Mouse (Mus musculus): Measurements from ENCODE around the gene Gemin4. TPM values are rescaled to one million over a fixed set of nuclear protein-coding genes. Genes with fewer than 3 reads are reported as not detected.
"Not testable (repeated sequence)": the region's sequence is repeated elsewhere in the genome, so short reads cannot be mapped to it uniquely, and the experiment has no call there.

Gemin4 gene
- polyA plus RNA-seq, 1 experiment from 2014 or later, result 31.8 TPM

- H3K9me3 ChIP-seq (ENCODE audit: control insufficient read depth, low read depth, low read length), result no peaks in the 10 kb centered on the region
- 90% methylated on average over 3 of the region's 3 CpGs for WGBS
- no peak overlapping the region for H3K9ac ChIP-seq (replicated peaks; ENCODE audit: low read depth, low read length)
- no peak overlapping the region for H3K4me3 ChIP-seq (ENCODE audit: low read depth, low read length)
- H3K27ac ChIP-seq (ENCODE audit: low read length), result no peak overlapping the region
- H3K4me1 ChIP-seq (ENCODE audit: control insufficient read depth, insufficient read depth, low read length), result no peaks in the 10 kb centered on the region
- H3K27me3 ChIP-seq (ENCODE audit: control insufficient read depth, insufficient read depth, low read length), result no peaks in the 10 kb centered on the region
- ATAC-seq (ENCODE audit: insufficient number of reproducible peaks, insufficient read depth, low FRiP score, low read depth), result no peak
- H3K36me3 ChIP-seq (ENCODE audit: control insufficient read depth, insufficient read depth, low read length), result peaks cover 64% of the 10 kb centered on the region
- H3K4me2 ChIP-seq (replicated peaks; ENCODE audit: low read depth, low read length), result no peak overlapping the region
These were observed 18.7 kb upstream of the Gemin4 start for GRCm38 (mm10) chr11:76236136-76236535.

DNA sequence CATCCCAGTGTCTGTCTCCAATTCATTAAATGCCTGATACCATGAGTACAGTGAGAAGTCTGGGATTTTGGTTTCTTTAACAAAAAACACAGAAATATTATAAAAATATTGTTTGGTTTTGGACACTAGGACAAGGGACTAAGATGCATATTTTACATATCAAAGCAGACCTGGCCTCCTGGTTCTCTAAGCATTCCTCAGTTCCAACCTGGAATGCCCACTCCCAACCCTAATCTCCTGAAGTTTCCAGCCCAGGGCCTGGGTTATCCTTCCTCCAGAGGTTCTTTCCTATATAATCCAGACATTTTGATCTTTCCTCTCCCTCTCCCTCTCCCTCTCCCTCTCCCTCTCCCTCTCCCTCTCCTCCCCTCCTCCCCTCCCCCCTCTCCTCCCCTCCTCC, 7.6 kb upstream of the Gemin4 start:
- H3K4me2 ChIP-seq (replicated peaks; ENCODE audit: low read depth, low read length), result no peak overlapping the region
- H3K9ac ChIP-seq (replicated peaks; ENCODE audit: low read depth, low read length), result no peak overlapping the region
- H3K27ac ChIP-seq (ENCODE audit: low read length), result no peak overlapping the region
- H3K27me3 ChIP-seq (ENCODE audit: control insufficient read depth, insufficient read depth, low read length), result no peaks in the 10 kb centered on the region
- no peaks in the 10 kb centered on the region for H3K9me3 ChIP-seq (ENCODE audit: control insufficient read depth, low read depth, low read length)
- ATAC-seq (ENCODE audit: insufficient number of reproducible peaks, insufficient read depth, low FRiP score, low read depth), result no peak
- no peak overlapping the region for H3K4me3 ChIP-seq (ENCODE audit: low read depth, low read length)
- no peaks in the 10 kb centered on the region for H3K4me1 ChIP-seq (ENCODE audit: control insufficient read depth, insufficient read depth, low read length)
- H3K36me3 ChIP-seq (ENCODE audit: control insufficient read depth, insufficient read depth, low read length), result peaks cover 40% of the 10 kb centered on the region

GRCm38 (mm10) chr11:76224631-76225030, 7.2 kb upstream of the Gemin4 start:
- no peak for ATAC-seq (ENCODE audit: insufficient number of reproducible peaks, insufficient read depth, low FRiP score, low read depth)
- Histone ChIP-seq H3K27me3 (ENCODE audit: control insufficient read depth, insufficient read depth, low read length) (no peaks in the 10 kb centered on the region), H3K4me2 (replicated peaks; ENCODE audit: low read depth, low read length) (no peak overlapping the region), H3K4me1 (ENCODE audit: control insufficient read depth, insufficient read depth, low read length) (no peaks in the 10 kb centered on the region), H3K4me3 (ENCODE audit: low read depth, low read length) (no peak overlapping the region), H3K27ac (ENCODE audit: low read length) (no peak overlapping the region), H3K9ac (replicated peaks; ENCODE audit: low read depth, low read length) (no peak overlapping the region), H3K9me3 (ENCODE audit: control insufficient read depth, low read depth, low read length) (no peaks in the 10 kb centered on the region), H3K36me3 (ENCODE audit: control insufficient read depth, insufficient read depth, low read length) (peaks cover 44% of the 10 kb centered on the region)
- 92% methylated on average over 5 of the region's 5 CpGs for WGBS

DNA sequence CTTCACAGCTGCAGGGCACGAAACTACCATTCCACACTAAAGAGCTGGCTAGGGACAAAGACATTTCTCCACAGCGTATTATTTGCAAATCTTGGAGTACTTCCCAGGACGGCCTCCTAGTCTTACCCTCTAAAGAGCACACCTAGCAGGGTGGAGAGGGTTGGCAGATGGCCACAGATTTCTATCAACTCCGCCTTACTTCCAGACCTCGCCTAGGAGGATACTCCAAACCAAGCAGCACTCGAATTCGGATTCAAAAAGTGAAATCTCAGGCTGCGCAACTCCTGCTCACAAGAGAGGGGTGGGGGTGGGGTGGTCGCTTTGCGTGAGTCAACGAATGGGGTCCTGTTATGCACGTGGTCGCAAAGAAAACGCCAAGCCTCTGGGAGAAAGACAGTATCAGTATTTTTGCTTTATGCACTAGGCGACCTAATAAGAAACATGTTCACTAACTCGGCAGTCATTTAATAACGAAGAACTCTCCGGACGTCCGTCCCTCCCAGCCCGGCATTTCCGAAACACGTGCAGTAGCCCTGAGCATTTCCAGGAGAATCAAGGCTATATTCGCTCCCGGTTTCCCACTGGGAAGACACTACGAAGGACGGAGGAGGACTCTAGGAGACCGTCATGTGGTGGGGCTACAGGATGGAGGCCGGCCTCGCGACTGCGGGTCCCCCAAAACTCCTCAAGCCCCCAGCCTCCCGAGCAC, 629 bp downstream of the Gemin4 start:
- H3K4me3 ChIP-seq (ENCODE audit: low read depth, low read length), result peak overlapping the region; percentile 81
- peak overlapping the region; percentile 97 for H3K27ac ChIP-seq (ENCODE audit: low read length)
- H3K4me2 ChIP-seq (replicated peaks; ENCODE audit: low read depth, low read length), result peak overlapping the region; percentile 71
- H3K9me3 ChIP-seq (ENCODE audit: control insufficient read depth, low read depth, low read length), result no peaks in the 10 kb centered on the region
- H3K27me3 ChIP-seq (ENCODE audit: control insufficient read depth, insufficient read depth, low read length), result no peaks in the 10 kb centered on the region
- H3K9ac ChIP-seq (replicated peaks; ENCODE audit: low read depth, low read length), result peak overlapping the region; percentile 90
- 2% methylated on average over 33 of the region's 33 CpGs for WGBS
- H3K36me3 ChIP-seq (ENCODE audit: control insufficient read depth, insufficient read depth, low read length), result peaks cover 30% of the 10 kb centered on the region
- no peak for ATAC-seq (ENCODE audit: insufficient number of reproducible peaks, insufficient read depth, low FRiP score, low read depth)
- H3K4me1 ChIP-seq (ENCODE audit: control insufficient read depth, insufficient read depth, low read length), result 0 out of 2 replicates have a peak, but pooled peaks cover 4% of the 10 kb centered on the region

DNA sequence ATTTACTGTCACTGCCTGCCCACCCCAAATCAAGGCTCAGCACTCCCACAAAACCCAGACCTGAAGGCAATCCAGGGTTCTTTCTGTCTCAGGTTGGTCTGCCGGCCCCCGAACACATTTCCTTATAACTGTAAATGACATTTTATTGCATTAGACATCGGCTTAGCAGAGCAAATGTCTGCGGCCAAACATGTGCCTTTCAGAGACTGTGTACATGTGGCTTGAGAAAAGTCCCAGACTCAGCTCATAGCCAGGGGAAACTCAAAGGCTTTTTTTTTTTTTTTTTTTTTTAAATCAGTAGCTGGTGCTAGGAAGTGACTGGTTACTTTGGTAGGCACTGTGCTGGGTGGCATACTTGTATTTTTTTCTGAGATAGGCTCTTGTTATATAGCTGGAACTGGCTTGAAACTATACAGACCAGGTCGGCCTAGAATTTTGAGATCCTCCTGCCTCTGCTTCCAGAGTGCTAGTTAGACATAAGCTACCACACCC, 1.4 kb downstream of the Gemin4 start:
- peak overlapping the region; percentile 97; the same call in 1 of the 2 replicates for H3K27ac ChIP-seq (ENCODE audit: low read length)
- no peak overlapping the region for H3K9ac ChIP-seq (replicated peaks; ENCODE audit: low read depth, low read length)
- WGBS, result 94% methylated on average over 5 of the region's 5 CpGs
- H3K27me3 ChIP-seq (ENCODE audit: control insufficient read depth, insufficient read depth, low read length), result no peaks in the 10 kb centered on the region
- ATAC-seq (ENCODE audit: insufficient number of reproducible peaks, insufficient read depth, low FRiP score, low read depth), result no peak
- peak overlapping the region; percentile 81; the same call in 1 of the 2 replicates for H3K4me3 ChIP-seq (ENCODE audit: low read depth, low read length)
- H3K9me3 ChIP-seq (ENCODE audit: control insufficient read depth, low read depth, low read length), result no peaks in the 10 kb centered on the region
- H3K36me3 ChIP-seq (ENCODE audit: control insufficient read depth, insufficient read depth, low read length), result peaks cover 27% of the 10 kb centered on the region
- H3K4me1 ChIP-seq (ENCODE audit: control insufficient read depth, insufficient read depth, low read length), result 0 out of 2 replicates have a peak, but pooled peaks cover 4% of the 10 kb centered on the region
- peak overlapping the region; percentile 71 for H3K4me2 ChIP-seq (replicated peaks; ENCODE audit: low read depth, low read length)

- H3K27me3 ChIP-seq (ENCODE audit: control insufficient read depth, insufficient read depth, low read length), result no peaks in the 10 kb centered on the region
- no peak overlapping the region for H3K4me2 ChIP-seq (replicated peaks; ENCODE audit: low read depth, low read length)
- H3K36me3 ChIP-seq (ENCODE audit: control insufficient read depth, insufficient read depth, low read length), result peaks cover 20% of the 10 kb centered on the region
- no peak overlapping the region for H3K27ac ChIP-seq (ENCODE audit: low read length)
- WGBS, result 83% methylated on average over 2 of the region's 2 CpGs
- 0 out of 2 replicates have a peak, but pooled peaks cover 4% of the 10 kb centered on the region for H3K4me1 ChIP-seq (ENCODE audit: control insufficient read depth, insufficient read depth, low read length)
- ATAC-seq (ENCODE audit: insufficient number of reproducible peaks, insufficient read depth, low FRiP score, low read depth), result no peak
- H3K9me3 ChIP-seq (ENCODE audit: control insufficient read depth, low read depth, low read length), result no peaks in the 10 kb centered on the region
- H3K9ac ChIP-seq (replicated peaks; ENCODE audit: low read depth, low read length), result no peak overlapping the region
- H3K4me3 ChIP-seq (ENCODE audit: low read depth, low read length), result no peak overlapping the region
These were observed 2.5 kb downstream of the Gemin4 start for GRCm38 (mm10) chr11:76215011-76215410.

DNA sequence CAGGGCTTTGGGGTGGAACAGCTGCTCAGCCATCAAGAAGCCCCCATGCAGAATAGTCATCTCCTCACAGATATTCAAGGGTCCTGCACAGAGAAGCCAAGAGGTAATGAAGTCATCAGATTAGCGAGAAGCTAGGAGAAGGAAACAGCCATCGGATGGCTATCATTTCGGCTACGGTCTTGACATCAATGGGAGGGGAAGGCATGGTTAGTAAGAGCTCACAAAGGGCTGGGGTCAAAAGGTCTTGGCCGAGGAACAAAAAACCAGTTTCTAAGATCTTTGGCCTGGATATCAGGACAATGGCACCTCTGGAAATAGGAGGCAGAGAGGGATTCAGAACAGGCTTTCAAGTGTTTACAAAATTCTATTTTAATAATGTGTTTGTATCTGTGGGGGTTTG, 3.6 kb downstream of the Gemin4 start:
- Histone ChIP-seq H3K4me2 (replicated peaks; ENCODE audit: low read depth, low read length) (no peak overlapping the region), H3K36me3 (ENCODE audit: control insufficient read depth, insufficient read depth, low read length) (peaks cover 23% of the 10 kb centered on the region), H3K9ac (replicated peaks; ENCODE audit: low read depth, low read length) (no peak overlapping the region), H3K4me3 (ENCODE audit: low read depth, low read length) (no peak overlapping the region), H3K9me3 (ENCODE audit: control insufficient read depth, low read depth, low read length) (no peaks in the 10 kb centered on the region), H3K4me1 (ENCODE audit: control insufficient read depth, insufficient read depth, low read length) (0 out of 2 replicates have a peak, but pooled peaks cover 4% of the 10 kb centered on the region), H3K27ac (ENCODE audit: low read length) (no peak overlapping the region), H3K27me3 (ENCODE audit: control insufficient read depth, insufficient read depth, low read length) (no peaks in the 10 kb centered on the region)
- 89% methylated on average over 5 of the region's 5 CpGs for WGBS
- no peak for ATAC-seq (ENCODE audit: insufficient number of reproducible peaks, insufficient read depth, low FRiP score, low read depth)

DNA sequence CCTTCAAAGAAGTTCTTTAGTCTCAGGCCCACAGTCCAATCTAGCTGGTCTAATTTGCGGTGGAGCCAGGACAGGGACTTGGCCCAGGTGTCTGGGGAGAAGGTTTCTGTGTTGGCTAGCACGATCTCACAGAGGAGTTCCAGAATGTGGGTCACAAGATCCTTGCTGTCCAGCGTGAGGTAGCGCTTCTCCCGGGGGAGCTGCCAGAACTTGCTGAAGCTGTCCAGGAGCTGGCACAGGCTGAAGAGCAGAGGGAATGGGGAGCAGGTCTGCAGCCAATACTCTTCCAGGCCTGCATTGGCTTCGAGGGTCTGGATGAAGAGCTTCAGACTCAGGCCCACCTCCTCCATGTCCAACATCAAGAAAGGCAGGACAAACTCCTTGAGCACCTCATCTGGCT, 5.9 kb downstream of the Gemin4 start:
- not testable (repeated sequence) for H3K27ac ChIP-seq (ENCODE audit: low read length); H3K4me1 ChIP-seq (ENCODE audit: control insufficient read depth, insufficient read depth, low read length); H3K4me3 ChIP-seq (ENCODE audit: low read depth, low read length); H3K27me3 ChIP-seq (ENCODE audit: control insufficient read depth, insufficient read depth, low read length); H3K4me2 ChIP-seq (replicated peaks; ENCODE audit: low read depth, low read length); H3K9ac ChIP-seq (replicated peaks; ENCODE audit: low read depth, low read length); H3K9me3 ChIP-seq (ENCODE audit: control insufficient read depth, low read depth, low read length); ATAC-seq (ENCODE audit: insufficient number of reproducible peaks, insufficient read depth, low FRiP score, low read depth)
- peaks cover 41% of the 10 kb centered on the region for H3K36me3 ChIP-seq (ENCODE audit: control insufficient read depth, insufficient read depth, low read length)
- WGBS, result 98% methylated on average over 3 of the region's 6 CpGs
